Mouse (Mus musculus): Measurements from ENCODE around the gene Cib3. TPM values are rescaled to one million over a fixed set of nuclear protein-coding genes. Genes with fewer than 3 reads are reported as not detected.

Cib3 gene
- polyA plus RNA-seq (2017; shearing (Covaris generic)) = not detected

DNA sequence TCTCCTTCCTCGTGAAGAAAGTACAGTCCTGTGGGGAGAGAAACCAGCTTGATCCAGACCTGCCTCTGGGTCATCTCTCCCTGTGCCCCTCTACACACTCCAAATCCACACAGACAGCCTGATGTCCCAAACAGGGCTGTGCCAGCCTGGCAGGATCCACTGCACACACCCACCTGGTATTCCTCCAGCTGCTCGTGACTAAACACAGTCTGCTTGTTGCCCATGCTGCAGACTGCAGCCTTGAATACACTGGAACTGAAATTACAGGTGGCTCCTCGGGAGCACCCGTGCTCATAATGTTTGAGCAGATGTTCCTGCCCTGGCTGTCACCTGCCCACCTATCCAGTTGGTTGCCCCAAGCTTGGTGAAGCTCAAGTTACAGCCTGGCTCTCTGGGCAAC lies at the start of gene Cib3:
Gene Cib3, minus strand, starts transcription at position 87 of the 400 bp plus-strand sequence.

DNA sequence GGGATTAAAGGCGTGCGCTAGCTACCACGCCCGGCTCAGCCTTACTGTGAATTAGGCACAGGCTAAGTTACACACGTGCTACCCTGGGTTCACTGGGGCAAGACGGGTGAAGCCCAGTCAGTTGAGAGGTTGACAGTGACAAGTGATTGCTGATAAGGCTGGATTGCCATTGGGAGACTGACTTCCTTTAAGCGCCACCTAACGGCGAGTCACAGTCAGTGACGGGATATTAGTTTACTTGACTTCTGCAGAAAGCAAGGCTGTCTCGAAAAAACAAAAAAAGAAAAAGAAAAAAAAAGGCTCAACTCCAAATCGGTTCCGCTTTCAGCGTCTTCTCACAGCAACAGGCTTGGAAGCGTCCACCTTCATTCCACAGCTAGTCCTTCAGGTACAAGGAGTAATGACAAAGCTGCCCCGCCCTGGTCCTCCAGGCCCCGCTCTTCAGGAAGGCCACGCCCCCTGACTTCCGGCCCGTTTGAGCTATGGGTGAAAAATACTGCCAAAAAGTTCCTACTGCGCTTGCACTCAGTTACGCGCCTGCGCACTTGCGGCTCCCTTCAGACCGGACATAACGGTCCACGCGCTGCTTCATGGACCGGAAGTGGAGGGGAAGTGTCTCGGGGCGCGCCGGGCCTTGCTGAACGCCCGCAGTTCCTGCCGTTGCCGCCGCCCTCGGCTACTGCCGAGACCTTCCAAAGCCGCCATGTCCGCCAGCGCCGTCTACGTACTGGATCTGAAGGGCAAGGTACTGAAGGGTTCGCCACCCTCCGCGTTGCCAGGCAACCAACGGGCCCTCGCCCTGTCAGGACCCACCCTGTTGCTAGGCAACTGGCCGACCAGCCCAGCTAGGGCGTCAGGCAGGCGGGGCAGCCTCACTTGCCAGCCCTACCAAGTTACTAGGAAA lies 27.1 kb upstream of the Cib3 start, which contains the start of gene Ap1m1:
Gene Ap1m1, plus strand, starts transcription at position 520 of the 904 bp plus-strand sequence.

GRCm38 (mm10) chr8:72219541-72220363 lies 7.1 kb upstream of the Cib3 start, which contains the start of gene Fam32a:
Fam32a (plus strand) TSS chr8:72219730.

DNA sequence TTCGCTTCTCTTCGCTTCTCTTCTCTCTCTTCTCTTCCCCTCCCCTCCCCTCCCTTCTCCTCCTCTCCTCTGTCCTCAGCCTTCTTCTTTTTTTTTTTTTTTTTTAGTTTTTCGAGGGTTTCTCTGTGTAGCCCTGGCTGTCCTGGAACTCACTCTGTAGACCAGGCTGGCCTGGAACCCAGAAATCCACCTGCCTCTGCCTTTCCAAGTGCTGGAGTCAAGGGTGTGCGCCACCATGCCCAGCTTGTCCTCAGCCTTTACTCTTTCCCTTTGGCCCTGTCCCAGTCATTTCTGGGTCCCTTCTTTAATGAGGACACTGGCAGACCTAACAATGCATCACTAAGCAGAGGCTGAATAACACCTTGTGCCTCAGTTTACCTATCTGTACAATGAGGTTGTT lies 899 bp upstream of the Cib3 start, which contains the start of gene Gm11034:
Gene Gm11034, minus strand, starts transcription at position 101 of the 400 bp plus-strand sequence.

DNA sequence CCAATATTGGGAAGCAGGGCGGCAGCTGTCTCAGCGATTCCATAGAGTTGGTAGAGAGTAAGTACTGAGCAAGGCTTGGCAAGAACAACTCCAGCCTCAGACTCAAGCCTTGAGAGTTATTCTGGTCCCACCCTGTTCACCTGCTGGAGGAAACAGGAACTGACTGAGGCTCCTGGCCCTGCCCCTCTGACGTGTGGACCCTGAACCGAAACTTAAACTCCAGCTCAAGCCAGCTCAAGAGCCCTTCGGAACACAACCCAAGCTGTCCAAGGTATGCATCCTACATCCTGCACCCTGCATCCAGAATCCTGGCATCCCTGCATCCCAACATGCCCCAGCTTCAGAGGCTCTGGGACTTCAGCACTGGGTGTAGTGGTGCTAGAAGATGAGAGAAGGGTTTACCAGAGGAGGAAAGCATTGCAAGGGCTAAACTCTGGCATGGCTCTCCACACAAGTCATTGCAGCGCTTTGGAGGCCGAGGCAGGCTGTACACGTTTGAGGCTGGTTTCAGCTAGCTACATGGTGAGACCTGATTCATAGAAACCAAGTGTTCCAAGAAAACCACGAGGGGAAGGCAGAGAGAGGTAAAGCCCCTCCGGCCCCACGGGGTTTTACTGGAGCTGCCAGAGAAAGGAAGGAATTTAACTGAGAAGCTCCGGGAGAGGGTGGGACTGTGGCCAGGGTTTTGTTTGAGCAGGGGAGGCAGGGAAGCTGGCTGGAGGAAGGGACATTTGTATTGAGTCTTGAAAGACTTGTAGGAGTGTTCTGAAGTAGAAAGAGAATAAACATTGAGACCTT lies 23.0 kb downstream of the Cib3 start, which contains the start of gene Hsh2d:
Gene Hsh2d, plus strand, starts transcription at position 222 of the 798 bp plus-strand sequence.

DNA sequence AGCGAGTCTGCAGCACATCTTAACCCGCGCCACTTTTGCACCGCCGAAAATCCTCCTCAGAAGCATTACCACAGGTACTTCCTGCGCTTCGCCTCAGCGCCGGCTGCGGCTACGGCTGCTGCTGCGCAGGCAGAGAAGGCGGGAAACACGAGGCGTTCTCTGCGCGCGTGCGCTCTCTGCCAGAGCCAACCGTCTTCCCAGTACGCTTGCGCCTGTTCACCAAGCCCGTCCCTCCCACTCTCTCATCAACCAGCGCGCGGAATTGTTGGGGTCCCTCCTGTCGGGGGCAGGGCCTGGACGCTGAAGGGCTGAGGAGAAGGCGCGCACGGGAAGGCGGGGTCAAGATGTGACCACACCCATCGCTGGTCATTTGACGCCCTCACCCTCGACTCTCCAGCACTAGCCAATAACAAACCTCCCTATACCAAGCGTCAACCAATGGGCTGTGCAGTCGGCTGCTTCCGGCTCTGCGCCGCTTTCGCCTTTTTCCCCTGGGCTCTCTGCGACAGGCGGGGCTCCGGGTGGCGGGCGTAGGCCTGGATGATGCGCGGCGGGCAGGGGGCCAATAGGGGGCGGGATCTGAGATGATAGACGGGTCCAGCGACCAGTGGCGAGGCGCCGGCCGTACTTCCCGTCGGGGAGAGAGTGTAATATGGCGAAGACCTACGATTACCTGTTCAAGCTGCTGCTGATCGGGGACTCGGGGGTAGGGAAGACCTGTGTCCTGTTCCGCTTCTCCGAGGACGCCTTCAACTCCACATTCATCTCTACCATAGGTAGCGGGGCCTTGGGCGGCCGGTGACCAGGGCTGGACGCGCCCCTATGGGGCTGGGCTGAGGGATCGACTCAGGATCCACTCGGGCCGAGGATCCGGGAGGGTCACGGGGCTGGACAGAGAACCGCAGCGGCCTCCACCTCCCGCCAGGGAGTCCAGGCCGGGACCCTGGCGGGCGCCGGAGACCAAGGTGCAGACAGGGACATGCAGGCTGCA lies 51.6 kb downstream of the Cib3 start, which contains the start of gene Rab8a:
Gene Rab8a, plus strand, starts transcription at position 494 of the 991 bp plus-strand sequence.

Other genes with a start within 250 kb of the Cib3 start
- 0.65 TPM for gene Cyp4f18, start 203.2 kb downstream of the Cib3 start, polyA plus RNA-seq (2017; shearing (Covaris generic))
- not detected for gene Olfr372, start 171.6 kb downstream of the Cib3 start, polyA plus RNA-seq (2017; shearing (Covaris generic))
- gene Olfr373, start 129.7 kb downstream of the Cib3 start, polyA plus RNA-seq (2017; shearing (Covaris generic)) = 0.23 TPM
- 0.11 TPM for gene Olfr374, start 105.8 kb downstream of the Cib3 start, polyA plus RNA-seq (2017; shearing (Covaris generic))
- 288 TPM for gene Tpm4, start 77.9 kb downstream of the Cib3 start, polyA plus RNA-seq (2017; shearing (Covaris generic))
- 174 TPM for gene Rab8a, start 51.6 kb downstream of the Cib3 start, polyA plus RNA-seq (2017; shearing (Covaris generic))
- gene Hsh2d, start 23.2 kb downstream of the Cib3 start, polyA plus RNA-seq (2017; shearing (Covaris generic)) = 36.2 TPM
- not detected for gene Gm11034, start 799 bp upstream of the Cib3 start, polyA plus RNA-seq (2017; shearing (Covaris generic))
- 124 TPM for gene Fam32a, start 6.9 kb upstream of the Cib3 start, polyA plus RNA-seq (2017; shearing (Covaris generic))
- 191 TPM for gene Ap1m1, start 27.2 kb upstream of the Cib3 start, polyA plus RNA-seq (2017; shearing (Covaris generic))
- 3.6 TPM for gene Gm10282, start 92.4 kb upstream of the Cib3 start, polyA plus RNA-seq (2017; shearing (Covaris generic))
- 663 TPM for gene Klf2, start 106.2 kb upstream of the Cib3 start, polyA plus RNA-seq (2017; shearing (Covaris generic))
- 55.7 TPM for gene Eps15l1, start 208.6 kb upstream of the Cib3 start, polyA plus RNA-seq (2017; shearing (Covaris generic))
- gene Calr3, start 231.0 kb upstream of the Cib3 start, polyA plus RNA-seq (2017; shearing (Covaris generic)) = 0.81 TPM
- gene 1700030K09Rik, start 231.0 kb upstream of the Cib3 start, polyA plus RNA-seq (2017; shearing (Covaris generic)) = 9.3 TPM

Measured in CD4-positive, CD25-positive, alpha-beta regulatory T cell (primary cell).